Mouse (Mus musculus) cerebral cortex, adult 2 months (tissue): ENCODE measurements around the gene Ntmt1.

Experiments
- WGBS: fragments of 180-500 bp; shearing (Covaris S2); methylation state at CpG from one replicate; pipeline ENCODE4 v1.1.7; 2018; 5-methylcytosine and 5-hydroxymethylcytosine counted together

The Ntmt1 gene

GRCm38 (mm10) chr2:30807648-30808295 is at the start of gene Ntmt1:
Gene Ntmt1, plus strand, starts transcription at chr2:30807826.
- under 1% methylated on average over 42 of the region's 44 CpGs for WGBS

GRCm38 (mm10) chr2:30758341-30759087 is 49.1 kb upstream of the Ntmt1 start:
- WGBS = 31% methylated on average over 17 of the region's 17 CpGs

- WGBS = 73% methylated on average over 4 of the region's 4 CpGs
These were observed 48.6 kb upstream of the Ntmt1 start for GRCm38 (mm10) chr2:30759088-30759374.

GRCm38 (mm10) chr2:30759442-30759841 is 48.2 kb upstream of the Ntmt1 start:
- 86% methylated on average over 4 of the region's 4 CpGs for WGBS

GRCm38 (mm10) chr2:30759858-30760547 is 47.6 kb upstream of the Ntmt1 start:
- 63% methylated on average over 10 of the region's 10 CpGs for WGBS

GRCm38 (mm10) chr2:30760706-30761105 is 46.9 kb upstream of the Ntmt1 start:
- 72% methylated on average over 6 of the region's 6 CpGs for whole genome bisulfite sequencing

GRCm38 (mm10) chr2:30766446-30766845 is 41.2 kb upstream of the Ntmt1 start:
- 65% methylated on average over 5 of the region's 5 CpGs for WGBS

GRCm38 (mm10) chr2:30767626-30768240 is 39.9 kb upstream of the Ntmt1 start:
- 83% methylated on average over 7 of the region's 7 CpGs for WGBS

- WGBS = 90% methylated on average over 5 of the region's 5 CpGs
These were observed 39.1 kb upstream of the Ntmt1 start for GRCm38 (mm10) chr2:30768529-30768928.

GRCm38 (mm10) chr2:30769187-30769586 is 38.4 kb upstream of the Ntmt1 start:
- 44% methylated on average over 6 of the region's 6 CpGs for WGBS

GRCm38 (mm10) chr2:30771368-30771805 is 36.2 kb upstream of the Ntmt1 start:
- WGBS = 2% methylated on average over 51 of the region's 51 CpGs

- WGBS = 4% methylated on average over 19 of the region's 19 CpGs
These were observed 35.7 kb upstream of the Ntmt1 start for GRCm38 (mm10) chr2:30771806-30772460.

GRCm38 (mm10) chr2:30772581-30773312 is 34.9 kb upstream of the Ntmt1 start:
- 37% methylated on average over 15 of the region's 15 CpGs for WGBS

GRCm38 (mm10) chr2:30773313-30774005 is 34.2 kb upstream of the Ntmt1 start:
- WGBS = 83% methylated on average over 8 of the region's 8 CpGs

GRCm38 (mm10) chr2:30775955-30776354 is 31.7 kb upstream of the Ntmt1 start:
- WGBS = 67% methylated on average over 3 of the region's 3 CpGs

- WGBS = 92% methylated on average over 3 of the region's 3 CpGs
These were observed 30.4 kb upstream of the Ntmt1 start for GRCm38 (mm10) chr2:30777266-30777665.

GRCm38 (mm10) chr2:30778235-30778634 is 29.4 kb upstream of the Ntmt1 start:
- 89% methylated on average over 4 of the region's 4 CpGs for WGBS

GRCm38 (mm10) chr2:30779241-30779640 is 28.4 kb upstream of the Ntmt1 start:
- WGBS = 51% methylated on average over 5 of the region's 5 CpGs

GRCm38 (mm10) chr2:30782312-30783290 is 25.0 kb upstream of the Ntmt1 start:
- 65% methylated on average over 8 of the region's 8 CpGs for WGBS
